Mouse (Mus musculus) thymus, adult 2 months (tissue): ENCODE measurements around the gene Plcd1.

Experiments used
- CTCF ChIP-seq: fragments of 200-500 bp; IDR thresholded peaks from 2 replicates; pipeline ENCODE4 v1.5.1; 2012; ENCODE audit warnings: mild to moderate bottlenecking, control low read depth, low read length, moderate library complexity, borderline replicate concordance; ENCODE audit not compliant: control insufficient read depth, poor library complexity, insufficient read depth; ENCODE audit errors: extremely low read depth
- POLR2A ChIP-seq: fragments of 200-500 bp; IDR thresholded peaks from 2 replicates; pipeline ENCODE4 v1.6.1; 2012; ENCODE audit warnings: mild to moderate bottlenecking, low read length, control low read depth, moderate library complexity; ENCODE audit not compliant: control insufficient read depth, poor library complexity, insufficient read depth; ENCODE audit errors: extremely low read depth

GRCm38 (mm10) chr9:119031038-119031437, 62.3 kb downstream of the Plcd1 start:
- TF ChIP-seq POLR2A (no peak), CTCF (no peak)
